9 mouse cellular contexts compared by ENCODE assay signal in the genomic region with DNA sequence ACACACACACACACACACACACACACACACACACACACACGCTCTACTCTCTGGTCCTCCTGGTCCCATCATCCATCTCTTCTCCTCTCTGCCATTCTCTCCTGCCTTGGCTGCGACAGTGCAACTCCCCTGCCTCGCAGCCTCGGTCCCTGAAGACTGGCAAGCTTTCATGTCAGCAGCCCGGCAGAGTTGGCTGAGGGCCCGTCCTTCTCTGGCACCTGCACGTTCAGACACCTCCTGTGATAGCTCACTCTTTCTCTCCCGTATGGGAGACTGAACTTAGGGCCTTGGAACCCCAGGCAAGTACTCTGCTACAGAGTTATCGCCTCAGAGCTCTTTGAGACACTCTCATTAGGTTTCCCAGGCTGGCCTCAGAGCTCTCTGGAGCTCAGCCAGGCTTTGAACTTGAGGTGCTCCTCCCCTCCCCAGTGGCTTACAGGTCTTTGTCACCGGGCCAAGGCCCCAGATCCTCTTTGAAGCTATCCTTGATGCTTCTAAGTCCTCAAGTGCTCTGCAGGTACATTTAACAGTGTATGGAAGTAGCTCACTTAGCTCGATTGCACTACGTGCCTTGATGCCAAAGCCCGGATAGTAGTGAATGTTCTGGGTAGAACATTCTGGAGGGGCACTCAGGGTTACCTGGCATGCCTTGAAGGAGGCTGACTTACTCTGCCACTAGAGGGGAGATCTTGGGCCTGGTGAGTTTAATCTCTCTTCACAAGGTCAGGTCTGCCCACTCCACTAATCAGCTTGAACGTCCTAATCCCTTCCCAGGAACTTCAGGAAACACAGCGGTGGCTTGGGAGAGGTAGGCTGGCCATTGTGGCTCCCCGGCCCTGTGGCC. TPM values are rescaled to one million over a fixed set of nuclear protein-coding genes. Genes with fewer than 3 reads are reported as not detected.
DNase-seq lines count a peak whose midpoint lies in the region; ATAC-seq lines count a peak whose summit lies in the region.
"Had no signal": no experiment of that assay in that cellular context is flagged by ENCODE, and none has a peak within 500 bp of the region (broad histone marks: within the 10 kb centered on the region; RNA-seq: fewer than 3 reads in every experiment).

No protein-coding gene starts in this region.

- peak; percentile 77 for DNase-seq in cerebellum, adult 11 months
- DNase-seq in cerebellum, postnatal 4 days (ENCODE audit: low spot score in 2 of 2), result no peak
- DNase-seq in retina, adult 2 months (ENCODE audit: low read depth, low spot score), result peak; percentile 86
- no peak for DNase-seq in retina, embryonic 14.5 days (ENCODE audit: low spot score)
- DNase-seq in heart, postnatal 4 days, result peak; percentile 49
- no peak for DNase-seq in c-Kit-positive CD71-positive TER-119-positive erythroid progenitor cells, embryonic 14.5 days (ENCODE audit: low spot score)
- DNase-seq in gastrocnemius, adult 8-10 months (ENCODE audit: low spot score in 2 of 2), result no peak

- ATAC-seq in megakaryocyte, adult 5-6 weeks (ENCODE audit: poor library complexity, severe bottlenecking), result no peak

RNA-seq across cellular contexts. Expression of gene Cygb, which starts 2.5 kb away (rescaled TPM):
- total RNA-seq in heart, postnatal 4 days (2021), result 10 to 100 TPM; 46.2 to 57.9 TPM
- total RNA-seq in gastrocnemius, adult 8-10 months (2022), result 10 to 100 TPM in 2 of 4 experiments, 1 to 10 TPM in 2; 6.4 to 14.4 (median 10.1) TPM
- not detected in 2 replicates for total RNA-seq in megakaryocyte, adult 5-6 weeks (2015)
- total RNA-seq in megakaryocyte, adult 5-6 weeks (2017), result not detected in 2 replicates
- total RNA-seq: common myeloid progenitor, adult 5-6 weeks had no signal

RNA-seq across cellular contexts. Expression of gene Prcd, which starts 3.2 kb away (rescaled TPM):
- total RNA-seq in heart, postnatal 4 days (2021), result 1 to 10 TPM; 1.1 to 1.5 TPM
- under 1 TPM in 2 of 4 experiments, not detected in 2; 0.29 to 0.51 TPM for total RNA-seq in gastrocnemius, adult 8-10 months (2022)
- 0.80 TPM in 1 of 2 replicates, not detected in the other for total RNA-seq in megakaryocyte, adult 5-6 weeks (2015)
- total RNA-seq in megakaryocyte, adult 5-6 weeks (2017), result not detected in 2 replicates
- total RNA-seq: common myeloid progenitor, adult 5-6 weeks had no signal

RNA-seq across cellular contexts. Expression of gene Rhbdf2, which starts 29.8 kb away (rescaled TPM):
- 10 to 100 TPM; 16.4 to 17.5 TPM for total RNA-seq in heart, postnatal 4 days (2021)
- 10 to 100 TPM; 10.6 to 19.9 (median 11.2) TPM for total RNA-seq in gastrocnemius, adult 8-10 months (2022)
- total RNA-seq in megakaryocyte, adult 5-6 weeks (2015), result 20.9 and 21.8 TPM in 2 replicates
- 16.2 TPM in 2 replicates for total RNA-seq in megakaryocyte, adult 5-6 weeks (2017)

Comparison
In these comparisons a context has a peak if more than half of its experiments do, and no peak if none do; other contexts are left out.
1. DNase-seq: peak in cerebellum, adult 11 months (single experiment), retina, adult 2 months (single experiment) and heart, postnatal 4 days (single experiment); none in cerebellum, postnatal 4 days (0 of 2), retina, embryonic 14.5 days (single experiment), c-Kit-positive CD71-positive TER-119-positive erythroid progenitor cells, embryonic 14.5 days (single experiment) and gastrocnemius, adult 8-10 months (0 of 2).
2. RNA of gene Cygb, which starts 2.5 kb away (total RNA-seq): 46.2 to 57.9 TPM in heart, postnatal 4 days and 6.4 to 14.4 TPM in gastrocnemius, adult 8-10 months; not detected in megakaryocyte, adult 5-6 weeks; every median in the first group is over 4 times any median in the second.